Mouse (Mus musculus) lung, embryonic 16.5 days (tissue): ENCODE results near the gene Rpl39. TPM values are rescaled to one million over a fixed set of nuclear protein-coding genes. Genes with fewer than 3 reads are reported as not detected.

Source experiments
- ATAC-seq: fragments of 200-750 bp; cut with Nextera tagmentation; 2 replicates; pipeline ENCODE4 v1.8.0; 2017; ENCODE audit warnings: low read depth, mild to moderate bottlenecking, moderate library complexity
- H3K27ac ChIP-seq: fragments of 300-500 bp; sonication (generic); 2 replicates; pipeline ENCODE4 v1.5.1; 2014; ENCODE audit warnings: mild to moderate bottlenecking, control low read depth, low read length
- H3K27me3 ChIP-seq: fragments of 300-500 bp; sonication (generic); 2 replicates; pipeline ENCODE4 v1.6.1; 2014; ENCODE audit warnings: low read depth, low read length, mixed read lengths; ENCODE audit not compliant: control insufficient read depth, insufficient read depth
- H3K36me3 ChIP-seq: fragments of 300-500 bp; sonication (generic); 2 replicates; pipeline ENCODE4 v1.6.1; 2014; ENCODE audit warnings: low read length; ENCODE audit not compliant: control insufficient read depth, insufficient read depth
- H3K4me1 ChIP-seq: fragments of 300-500 bp; sonication (generic); replicated peaks from 2 replicates; pipeline ENCODE4 v1.6.1; 2014; ENCODE audit warnings: low read length, mixed read lengths; ENCODE audit not compliant: control insufficient read depth, insufficient read depth
- H3K4me2 ChIP-seq: fragments of 300-500 bp; sonication (generic); 2 replicates; pipeline ENCODE4 v1.6.1; 2014; ENCODE audit warnings: low read depth, low read length, control low read depth
- H3K4me3 ChIP-seq: fragments of 300-500 bp; sonication (generic); 2 replicates; pipeline ENCODE4 v1.5.1; 2014; ENCODE audit warnings: mild to moderate bottlenecking, low read length, control low read depth
- H3K9ac ChIP-seq: fragments of 300-500 bp; sonication (generic); 2 replicates; pipeline ENCODE4 v1.6.1; 2014; ENCODE audit warnings: low read length, control low read depth
- H3K9me3 ChIP-seq: fragments of 300-500 bp; sonication (generic); 2 replicates; pipeline ENCODE4 v1.6.1; 2016; ENCODE audit warnings: low read length; ENCODE audit not compliant: control insufficient read depth
- WGBS: fragments of 180-500 bp; shearing (Covaris S2); extraction: QIAGEN DNeasy Blood & Tissue Kit; methylation state at CpG from one replicate; pipeline ENCODE4 v1.1.7; 2014; 5-methylcytosine and 5-hydroxymethylcytosine counted together
- polyA plus RNA-seq: library from polyadenylated mRNA; unstranded; fragments of >200 nt; fragmentation: Nextera tagmentation; extraction: Ambion mirVana; gene quantifications from 2 replicates; pipeline ENCODE4 v1.2.1, GENCODE M21; 2015

The Rpl39 gene
- polyA plus RNA-seq, 1 experiment from 2014 or later = 600 TPM

DNA sequence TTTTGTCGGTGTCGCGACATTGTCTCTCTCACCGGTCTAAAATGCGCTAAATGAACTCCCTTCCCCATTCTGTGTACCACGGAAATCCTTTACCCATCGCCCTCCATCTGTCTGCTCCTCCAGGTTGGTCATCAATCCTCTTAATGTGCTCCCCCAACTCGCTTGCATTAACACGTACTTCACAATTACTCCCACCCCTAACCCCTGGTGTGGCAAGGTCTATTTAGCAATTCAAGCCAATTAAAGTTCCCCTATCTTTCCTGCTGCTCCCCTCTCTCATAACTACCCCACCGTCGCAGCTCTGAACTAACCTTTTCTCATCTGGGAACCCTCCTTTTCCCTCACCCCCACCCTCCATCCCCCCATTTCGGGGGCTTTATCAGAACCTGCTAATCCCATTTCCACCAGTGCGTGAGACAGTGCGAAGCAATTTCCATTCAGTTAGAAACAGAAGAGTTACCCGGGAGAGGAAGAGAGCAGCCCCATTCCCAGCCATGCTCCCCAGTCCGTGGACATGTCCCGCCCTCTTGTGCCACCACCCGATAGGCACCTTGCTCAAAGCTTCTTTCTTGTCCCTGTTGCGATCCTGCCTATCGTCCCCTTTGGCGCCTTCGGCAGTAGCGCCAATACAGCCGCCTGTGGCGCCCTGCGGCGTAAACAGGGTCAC is 24.5 kb upstream of the Rpl39 start:
- Histone ChIP-seq H3K4me3 (peak overlapping the region; percentile 70), H3K4me1 (no peaks in the 10 kb centered on the region), H3K27ac (peak overlapping the region; percentile 90), H3K36me3 (no peaks in the 10 kb centered on the region), H3K9ac (peak overlapping the region; percentile 71), H3K4me2 (peak overlapping the region; percentile 67), H3K27me3 (no peaks in the 10 kb centered on the region), H3K9me3 (no peaks in the 10 kb centered on the region)
- 11% methylated on average over 27 of the region's 27 CpGs for WGBS
- peak; percentile 75 for ATAC-seq

DNA sequence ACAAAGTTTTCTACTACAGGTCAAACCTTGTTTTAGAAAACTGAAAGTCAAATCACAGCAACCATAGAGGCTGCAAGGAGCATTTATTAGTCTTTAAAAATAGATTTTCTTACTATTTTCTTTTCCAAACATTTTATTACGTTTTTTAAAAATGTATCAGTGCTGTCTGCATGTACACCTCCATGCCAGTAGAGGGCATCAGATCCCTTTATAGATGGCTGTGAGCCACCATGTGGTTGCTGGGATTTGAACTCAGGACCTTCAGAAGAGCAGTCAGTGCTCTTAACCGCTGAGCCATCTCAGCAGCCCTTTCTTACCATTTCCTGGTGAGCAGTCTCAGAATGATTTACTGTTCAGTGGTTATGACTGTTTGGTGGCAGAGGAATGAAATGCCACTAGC is 18.6 kb upstream of the Rpl39 start:
- 78% methylated on average over 2 of the region's 2 CpGs for WGBS
- 0 out of 2 replicates have a peak, but pooled peaks cover 2% of the 10 kb centered on the region for H3K36me3 ChIP-seq
- no peak overlapping the region for H3K4me3 ChIP-seq
- H3K9ac ChIP-seq = no peak overlapping the region
- H3K4me1 ChIP-seq = no peaks in the 10 kb centered on the region
- no peaks in the 10 kb centered on the region for H3K27me3 ChIP-seq
- no peak overlapping the region for H3K4me2 ChIP-seq
- H3K9me3 ChIP-seq = no peaks in the 10 kb centered on the region
- no peak overlapping the region for H3K27ac ChIP-seq
- ATAC-seq = no peak

DNA sequence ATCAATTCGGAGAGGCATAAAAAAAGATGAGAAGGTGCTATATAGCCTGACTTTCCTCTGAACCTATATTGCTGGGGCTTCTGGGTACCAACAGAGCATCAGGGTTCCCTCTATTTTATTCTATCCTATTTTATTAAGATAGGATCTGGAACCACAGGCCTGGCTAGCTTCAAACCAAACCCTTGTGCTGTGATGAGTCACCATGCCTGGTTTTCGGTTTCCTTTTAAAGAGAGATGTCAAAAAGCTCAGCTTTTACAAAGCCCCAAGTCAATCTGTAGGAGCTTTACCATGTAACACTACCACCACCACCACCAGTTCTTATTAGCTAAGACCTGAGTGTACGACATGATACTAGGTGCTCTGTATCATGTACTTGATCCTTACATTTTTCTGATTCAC is 13.5 kb upstream of the Rpl39 start:
- WGBS = 90% methylated on average over 3 of the region's 3 CpGs
- H3K27me3 ChIP-seq = no peaks in the 10 kb centered on the region
- H3K4me1 ChIP-seq = no peaks in the 10 kb centered on the region
- no peak for ATAC-seq
- H3K9ac ChIP-seq = no peak overlapping the region
- no peaks in the 10 kb centered on the region for H3K9me3 ChIP-seq
- H3K4me3 ChIP-seq = no peak overlapping the region
- peaks cover 6% of the 10 kb centered on the region; the same call in 1 of the 2 replicates for H3K36me3 ChIP-seq
- H3K4me2 ChIP-seq = no peak overlapping the region
- H3K27ac ChIP-seq = no peak overlapping the region

DNA sequence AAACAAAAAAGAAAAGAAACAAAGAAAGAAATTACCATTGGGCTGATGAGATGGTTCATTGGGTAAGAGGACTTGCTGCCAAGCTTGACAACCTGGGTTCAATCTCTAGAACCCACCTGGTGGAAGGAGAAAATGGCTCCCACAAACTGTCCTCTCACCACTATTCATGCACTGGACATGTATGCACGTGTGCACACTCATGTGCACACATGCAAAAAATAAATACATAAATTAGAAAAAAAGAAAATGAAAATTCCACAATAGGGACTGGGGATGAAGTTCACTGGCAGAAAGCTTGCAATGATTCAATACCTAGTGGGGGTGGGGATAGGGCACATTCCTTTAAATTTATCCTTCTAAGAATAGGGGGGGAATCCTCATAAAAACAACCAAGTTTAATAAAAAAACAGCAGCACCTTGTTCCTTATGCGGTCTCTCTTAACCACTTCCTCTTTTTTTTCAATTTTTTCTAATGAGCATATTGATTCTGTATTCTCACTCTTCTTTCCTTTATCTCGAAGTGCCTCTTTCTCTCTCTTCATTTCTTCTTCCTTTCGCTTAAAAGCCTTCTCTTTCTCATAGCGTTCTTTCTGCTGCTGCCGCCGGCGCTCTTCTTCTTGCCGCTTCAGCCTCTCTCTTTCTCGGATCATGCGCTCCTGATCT is 10.0 kb upstream of the Rpl39 start:
- H3K4me1 ChIP-seq = no peaks in the 10 kb centered on the region
- no peak overlapping the region for H3K27ac ChIP-seq
- no peak overlapping the region for H3K9ac ChIP-seq
- no peaks in the 10 kb centered on the region for H3K27me3 ChIP-seq
- no peak for ATAC-seq
- H3K4me2 ChIP-seq = no peak overlapping the region
- peaks cover 4% of the 10 kb centered on the region; the same call in 1 of the 2 replicates for H3K36me3 ChIP-seq
- no peaks in the 10 kb centered on the region for H3K9me3 ChIP-seq
- WGBS = 82% methylated on average over 11 of the region's 11 CpGs
- no peak overlapping the region for H3K4me3 ChIP-seq

DNA sequence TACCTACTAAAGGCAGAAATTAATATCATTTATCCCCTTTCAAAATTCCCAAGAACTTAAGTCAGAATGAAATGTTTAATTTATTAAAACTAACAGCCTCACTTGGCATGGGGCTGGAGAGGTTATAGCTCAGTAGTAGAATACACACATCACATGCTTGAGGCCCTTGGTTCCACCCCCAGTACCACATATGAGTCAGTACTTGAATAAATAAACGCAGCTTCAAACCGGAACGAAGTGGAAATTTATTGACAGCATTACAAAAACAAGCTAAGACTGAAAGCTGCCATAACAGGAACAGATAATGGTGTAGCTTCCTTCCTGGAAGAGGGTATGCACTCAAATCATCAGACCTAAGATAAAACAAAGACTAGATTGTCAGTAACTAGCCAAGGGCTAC is 6.3 kb upstream of the Rpl39 start:
- Histone ChIP-seq H3K9me3 (no peaks in the 10 kb centered on the region), H3K9ac (no peak overlapping the region), H3K36me3 (peaks cover 4% of the 10 kb centered on the region; the same call in 1 of the 2 replicates), H3K27ac (no peak overlapping the region), H3K4me2 (no peak overlapping the region), H3K27me3 (no peaks in the 10 kb centered on the region), H3K4me1 (no peaks in the 10 kb centered on the region), H3K4me3 (no peak overlapping the region)
- ATAC-seq = no peak
- 53% methylated on average over 3 of the region's 3 CpGs for WGBS

DNA sequence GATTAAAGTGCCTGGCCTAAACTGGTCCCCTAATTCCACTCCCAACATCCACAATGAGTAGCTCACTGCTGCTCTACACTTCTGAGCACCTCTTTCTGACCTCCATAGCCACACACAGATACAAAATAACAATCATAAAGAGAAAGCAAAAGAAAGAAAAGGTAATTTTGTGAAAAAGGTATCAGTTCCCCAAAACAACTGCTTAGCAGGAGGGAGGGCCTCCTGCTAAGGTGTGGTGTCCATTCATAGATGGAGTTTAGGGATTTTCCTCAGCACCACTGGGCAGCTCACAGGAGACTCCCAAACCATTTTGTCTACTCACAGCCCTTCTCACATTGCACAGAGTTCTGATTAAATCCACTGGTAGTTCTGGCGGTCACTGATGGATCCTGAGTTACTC is 3.6 kb upstream of the Rpl39 start:
- ATAC-seq = no peak
- WGBS = 86% methylated on average over 1 of the region's 1 CpGs
- H3K27ac ChIP-seq = no peak overlapping the region
- H3K4me1 ChIP-seq = no peaks in the 10 kb centered on the region
- no peak overlapping the region for H3K4me3 ChIP-seq
- no peaks in the 10 kb centered on the region for H3K9me3 ChIP-seq
- no peak overlapping the region for H3K4me2 ChIP-seq
- H3K36me3 ChIP-seq = no peaks in the 10 kb centered on the region
- no peak overlapping the region for H3K9ac ChIP-seq
- no peaks in the 10 kb centered on the region for H3K27me3 ChIP-seq

DNA sequence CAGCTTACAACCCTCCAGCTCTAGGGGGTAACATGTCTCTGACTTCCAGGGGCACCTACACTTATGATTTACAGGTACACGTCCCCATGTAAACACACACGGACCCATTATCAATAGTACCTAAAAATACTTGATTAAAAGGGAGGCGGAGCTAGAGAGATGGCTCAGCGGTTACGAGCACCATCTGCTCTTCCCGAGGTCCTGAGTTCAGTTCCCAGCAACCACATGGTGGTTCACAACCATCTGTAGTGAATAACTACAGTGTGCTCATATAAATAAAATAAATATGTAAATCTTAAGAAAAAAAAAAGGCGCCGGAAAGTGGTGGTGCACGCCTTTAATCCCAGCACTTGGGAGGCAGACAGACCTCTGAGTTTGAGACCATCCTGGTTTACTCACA is 463 bp upstream of the Rpl39 start:
- Histone ChIP-seq H3K27me3 (no peaks in the 10 kb centered on the region), H3K9ac (peak overlapping the region; percentile 26; the same call in 1 of the 2 replicates), H3K36me3 (peaks cover 7% of the 10 kb centered on the region), H3K9me3 (no peaks in the 10 kb centered on the region), H3K27ac (peak overlapping the region; percentile 93), H3K4me3 (peak overlapping the region; percentile 65), H3K4me1 (peaks cover 7% of the 10 kb centered on the region; the same call in 1 of the 2 replicates), H3K4me2 (peak overlapping the region; percentile 56)
- WGBS = 12% methylated on average over 9 of the region's 9 CpGs
- no peak; the same call in 1 of the 2 replicates for ATAC-seq

DNA sequence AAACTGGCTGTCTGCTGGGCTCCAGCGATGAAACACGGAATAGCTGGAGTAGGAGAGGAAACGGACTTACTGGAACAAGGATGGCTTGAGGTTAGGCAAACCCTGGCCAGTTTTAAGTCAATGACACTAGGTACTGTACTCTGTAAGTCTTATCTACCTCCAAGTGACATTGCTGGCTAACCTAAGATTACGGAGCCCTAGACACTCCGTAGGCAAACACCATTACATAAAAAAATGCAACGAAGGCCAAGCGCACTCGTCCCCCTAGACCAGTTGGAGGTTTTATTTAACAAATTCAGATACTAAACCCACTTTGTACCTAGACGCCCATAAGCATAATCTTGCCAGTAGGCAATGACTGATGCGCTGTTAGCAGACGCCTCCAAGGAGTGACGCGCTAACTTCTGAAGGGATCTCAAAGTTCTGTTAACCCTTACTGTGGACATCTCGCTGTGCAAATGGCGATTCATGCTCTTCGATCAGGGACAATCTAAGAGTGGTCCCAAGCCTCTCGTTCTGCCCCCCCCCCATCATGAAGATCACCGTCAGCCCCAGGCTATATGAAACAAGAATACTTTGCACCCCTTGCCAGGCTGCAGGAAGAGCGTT is 780 bp downstream of the Rpl39 start:
- Histone ChIP-seq H3K4me1 (peaks cover 7% of the 10 kb centered on the region; the same call in 1 of the 2 replicates), H3K36me3 (peaks cover 7% of the 10 kb centered on the region), H3K4me2 (peak overlapping the region; percentile 72), H3K9me3 (no peaks in the 10 kb centered on the region), H3K27ac (peak overlapping the region; percentile 93), H3K9ac (peak overlapping the region; percentile 77), H3K4me3 (peak overlapping the region; percentile 65), H3K27me3 (no peaks in the 10 kb centered on the region)
- 16% methylated on average over 19 of the region's 19 CpGs for WGBS
- ATAC-seq = peak; percentile 24; the same call in 1 of the 2 replicates

DNA sequence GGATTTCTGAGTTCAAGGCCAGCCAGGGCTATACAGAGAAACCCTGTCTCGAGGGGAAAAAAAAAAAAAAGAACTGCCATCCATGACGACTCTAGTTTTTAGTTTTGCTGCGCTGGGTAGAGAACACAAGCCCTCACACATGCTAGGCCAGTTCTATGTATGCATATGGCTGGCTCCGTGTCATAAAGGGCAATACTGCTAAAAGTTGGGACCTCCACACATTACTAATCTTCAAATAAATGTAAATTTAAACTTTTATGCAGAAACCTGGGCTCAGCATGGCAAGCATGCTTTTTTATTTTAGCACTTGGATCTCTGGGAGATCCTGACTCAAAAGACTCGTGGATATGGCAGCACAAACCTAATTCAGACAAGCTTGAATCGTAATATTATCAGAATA is 4.0 kb downstream of the Rpl39 start:
- H3K9ac ChIP-seq = no peak overlapping the region
- H3K36me3 ChIP-seq = peaks cover 7% of the 10 kb centered on the region
- 55% methylated on average over 5 of the region's 6 CpGs for WGBS
- H3K27me3 ChIP-seq = no peaks in the 10 kb centered on the region
- H3K4me3 ChIP-seq = no peak overlapping the region
- no peaks in the 10 kb centered on the region for H3K9me3 ChIP-seq
- peaks cover 7% of the 10 kb centered on the region; the same call in 1 of the 2 replicates for H3K4me1 ChIP-seq
- H3K4me2 ChIP-seq = no peak overlapping the region
- H3K27ac ChIP-seq = no peak overlapping the region
- ATAC-seq = no peak
